Mouse (Mus musculus) spleen, adult 2 months (tissue): ENCODE data around the gene Taf6l.

Experiments used
- CTCF ChIP-seq: fragments of 200-500 bp; IDR thresholded peaks from 2 replicates; pipeline ENCODE4 v1.5.1; 2011; ENCODE audit warnings: mild to moderate bottlenecking, inconsistent platforms; ENCODE audit not compliant: insufficient read depth, insufficient read length, insufficient replicate concordance; ENCODE audit errors: extremely low read depth
- POLR2A ChIP-seq: fragments of 200-500 bp; IDR thresholded peaks from 2 replicates; pipeline ENCODE4 v1.6.1; 2011; ENCODE audit warnings: low read depth, low read length, inconsistent platforms

DNA sequence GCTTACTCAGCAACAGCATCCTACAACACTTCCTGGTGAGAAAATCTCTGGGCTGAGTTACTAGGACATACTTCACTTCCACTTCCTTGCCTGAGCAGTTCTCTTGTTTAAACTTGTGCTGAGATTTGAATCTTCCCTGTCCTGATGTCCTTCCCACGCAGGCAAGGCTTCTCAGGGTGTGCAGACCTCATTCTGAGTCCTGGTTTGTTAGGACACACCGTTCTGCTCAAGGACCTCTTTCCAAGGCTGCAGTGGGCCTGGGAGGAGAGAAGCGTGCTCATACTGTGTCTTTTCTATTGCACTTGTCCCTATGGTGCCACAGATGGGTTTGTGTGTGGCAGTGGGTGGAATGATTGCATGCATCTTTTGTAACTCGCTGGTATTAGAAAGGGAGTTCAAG lies 46.8 kb upstream of the Taf6l start:
- no peak for TF ChIP-seq CTCF
- TF ChIP-seq POLR2A = no peak
